Mouse (Mus musculus) embryonic facial prominence, embryonic 15.5 days (tissue): ENCODE results near the gene Cabp4. TPM values are rescaled to one million over a fixed set of nuclear protein-coding genes. Genes with fewer than 3 reads are reported as not detected.
A peak's percentile ranks its signal among the peaks of the same experiment; 100 is the strongest.

Source experiments
- ATAC-seq: fragments of 200-750 bp; cut with Nextera tagmentation; 2 replicates; pipeline ENCODE4 v1.8.0; 2017; ENCODE audit warnings: low read depth, moderate TSS enrichment; ENCODE audit not compliant: insufficient number of reproducible peaks, low FRiP score, low TSS enrichment
- H3K27ac ChIP-seq: fragments of 300-500 bp; sonication (generic); replicated peaks from 2 replicates; pipeline ENCODE4 v1.5.1; 2015; ENCODE audit warnings: mild to moderate bottlenecking, inconsistent platforms
- H3K27me3 ChIP-seq: fragments of 300-500 bp; sonication (generic); 2 replicates; pipeline ENCODE4 v1.6.1; 2015; ENCODE audit warnings: inconsistent platforms
- H3K36me3 ChIP-seq: fragments of 300-500 bp; sonication (generic); 2 replicates; pipeline ENCODE4 v1.6.1; 2015; ENCODE audit warnings: mild to moderate bottlenecking, inconsistent platforms
- H3K4me1 ChIP-seq: fragments of 300-500 bp; sonication (generic); 2 replicates; pipeline ENCODE4 v1.6.1; 2015; ENCODE audit warnings: inconsistent platforms
- H3K4me2 ChIP-seq: fragments of 300-500 bp; sonication (generic); replicated peaks from 2 replicates; pipeline ENCODE4 v1.6.1; 2015; ENCODE audit warnings: mild to moderate bottlenecking, inconsistent platforms
- H3K4me3 ChIP-seq: fragments of 300-500 bp; sonication (generic); replicated peaks from 2 replicates; pipeline ENCODE4 v1.5.1; 2015; ENCODE audit warnings: mild to moderate bottlenecking, inconsistent platforms
- H3K9ac ChIP-seq: fragments of 300-500 bp; sonication (generic); 2 replicates; pipeline ENCODE4 v1.6.1; 2015; ENCODE audit warnings: inconsistent platforms
- H3K9me3 ChIP-seq: fragments of 300-500 bp; sonication (generic); replicated peaks from 2 replicates; pipeline ENCODE4 v1.6.1; 2016; ENCODE audit warnings: inconsistent platforms
- WGBS: fragments of 180-500 bp; shearing (Covaris S2); methylation state at CpG from one replicate; pipeline ENCODE4 v1.1.7; 2015; 5-methylcytosine and 5-hydroxymethylcytosine counted together
- polyA plus RNA-seq: library from polyadenylated mRNA; unstranded; fragments of >200 nt; fragmentation: Nextera tagmentation; extraction: Ambion mirVana; gene quantifications from 2 replicates; pipeline ENCODE4 v1.2.1, GENCODE M21; 2015

Gene Cabp4
- polyA plus RNA-seq, result 0.31 and 0.37 TPM in 2 replicates

- Histone ChIP-seq H3K27me3 (no peaks in the 10 kb centered on the region), H3K36me3 (no peaks in the 10 kb centered on the region), H3K27ac (no peak within 1 kb of the TSS), H3K9ac (no peak within 1 kb of the TSS), H3K4me2 (no peak within 1 kb of the TSS), H3K4me3 (no peak within 1 kb of the TSS), H3K9me3 (no peaks in the 10 kb centered on the region), H3K4me1 (peaks cover 6% of the 10 kb centered on the region)
- ATAC-seq, result no peak
- 70% methylated on average over 7 of the region's 7 CpGs for WGBS
Measured at GRCm38 (mm10) chr19:4143759-4144268, at the start of gene Cabp4. Gene Cabp4, minus strand, starts transcription at chr19:4144033.

GRCm38 (mm10) chr19:4193129-4193528, 49.3 kb upstream of the Cabp4 start:
- Histone ChIP-seq H3K4me1 (peaks cover 51% of the 10 kb centered on the region), H3K36me3 (peaks cover 43% of the 10 kb centered on the region), H3K9me3 (no peaks in the 10 kb centered on the region), H3K9ac (peak overlapping the region; percentile 97), H3K4me3 (peak overlapping the region; percentile 90), H3K4me2 (peak overlapping the region; percentile 81), H3K27me3 (no peaks in the 10 kb centered on the region), H3K27ac (0 out of 2 replicates have a peak overlapping the region, but pooled peaks have one; percentile 96)
- ATAC-seq, result no peak
- 60% methylated on average over 6 of the region's 6 CpGs for WGBS

DNA sequence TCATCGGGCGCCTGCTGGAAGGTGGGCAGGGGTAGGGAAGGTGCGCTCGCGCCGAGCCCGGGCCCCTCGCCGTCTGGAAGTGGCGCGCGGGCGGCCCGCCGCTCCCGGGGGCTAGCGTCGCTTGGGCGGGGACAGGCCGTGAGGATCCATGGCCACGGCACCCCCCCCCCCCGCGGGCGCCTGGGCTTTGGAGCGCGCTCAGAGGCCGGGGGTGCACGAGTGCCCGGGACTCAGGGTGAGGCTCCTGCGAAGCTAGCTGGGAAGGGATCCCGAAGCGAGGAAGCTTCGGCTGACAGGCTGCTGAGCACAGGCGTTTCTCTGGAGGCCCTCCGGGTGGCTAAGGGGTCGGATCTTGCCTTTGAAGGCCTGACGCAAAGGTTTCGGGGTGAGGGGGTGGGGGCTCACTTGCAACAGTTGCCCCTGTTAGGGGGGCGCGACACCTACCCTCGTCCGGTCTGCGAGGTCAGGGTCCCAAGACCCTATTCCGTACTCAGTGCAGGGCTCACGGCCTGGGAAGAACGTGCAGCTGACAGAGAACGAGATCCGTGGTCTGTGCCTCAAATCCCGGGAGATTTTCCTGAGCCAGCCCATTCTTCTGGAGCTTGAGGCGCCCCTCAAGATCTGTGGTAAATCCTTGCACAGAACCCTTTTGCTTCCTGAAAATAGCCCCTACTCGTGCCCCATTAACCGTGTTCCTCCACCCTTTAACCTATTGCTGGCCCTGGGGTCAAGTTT, 48.6 kb upstream of the Cabp4 start:
- Histone ChIP-seq H3K9me3 (no peaks in the 10 kb centered on the region), H3K4me2 (peak overlapping the region; percentile 81), H3K36me3 (peaks cover 41% of the 10 kb centered on the region), H3K27ac (peak overlapping the region; percentile 96), H3K27me3 (no peaks in the 10 kb centered on the region), H3K4me1 (peaks cover 51% of the 10 kb centered on the region), H3K4me3 (peak overlapping the region; percentile 90), H3K9ac (peak overlapping the region; percentile 97)
- peak; percentile 49; the same call in 1 of the 2 replicates for ATAC-seq
- WGBS, result under 1% methylated on average over 49 of the region's 52 CpGs

- H3K9me3 ChIP-seq, result no peaks in the 10 kb centered on the region
- peak; percentile 93 for ATAC-seq
- 5% methylated on average over 41 of the region's 47 CpGs for WGBS
Measured at GRCm38 (mm10) chr19:4191528-4192250, 47.9 kb upstream of the Cabp4 start, which contains the start of gene Ppp1ca. Gene Ppp1ca, plus strand, starts transcription at chr19:4192065.

DNA sequence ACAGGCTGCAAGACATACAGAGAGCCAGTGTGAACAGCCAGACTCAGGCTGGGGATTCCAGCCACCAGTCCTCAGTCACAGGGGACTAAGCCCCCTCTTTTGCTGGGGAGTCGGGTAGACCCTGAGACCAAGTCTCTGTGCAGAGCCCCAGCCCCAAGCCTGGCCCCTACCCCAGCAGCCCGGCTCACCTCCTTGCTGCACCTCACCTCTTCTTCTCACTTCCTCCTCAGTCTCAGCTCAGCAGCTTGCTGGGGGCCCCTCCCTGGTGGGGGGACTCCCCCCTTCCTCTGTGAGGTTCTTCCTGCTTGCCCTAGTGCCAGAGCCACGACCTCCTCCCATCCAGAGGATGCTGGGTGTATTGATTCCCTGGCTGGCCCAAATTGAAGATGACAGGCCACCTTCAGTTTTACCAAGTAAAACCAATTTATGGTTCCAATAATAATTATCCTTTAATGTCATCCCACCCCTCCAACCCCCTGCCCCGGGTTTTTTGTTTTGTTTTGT, 47.0 kb upstream of the Cabp4 start, which contains the start of gene Tbc1d10c:
Gene Tbc1d10c (minus strand): TSS at position 454 of the 504 bp plus-strand sequence.
- H3K4me1 ChIP-seq, result peaks cover 38% of the 10 kb centered on the region
- H3K4me3 ChIP-seq, result peak within 1 kb of the TSS; percentile 90
- 50% methylated on average over 4 of the region's 4 CpGs for WGBS
- peak within 1 kb of the TSS; percentile 97 for H3K9ac ChIP-seq
- H3K27ac ChIP-seq, result peak within 1 kb of the TSS; percentile 96
- peaks cover 27% of the 10 kb centered on the region for H3K36me3 ChIP-seq
- ATAC-seq, result no peak
- no peaks in the 10 kb centered on the region for H3K27me3 ChIP-seq
- no peaks in the 10 kb centered on the region for H3K9me3 ChIP-seq
- peak within 1 kb of the TSS; percentile 81 for H3K4me2 ChIP-seq

More at GRCm38 (mm10) chr19:4191528-4192250, 47.9 kb upstream of the Cabp4 start, which contains the start of gene Ppp1ca:
- Histone ChIP-seq H3K4me1 (peaks cover 45% of the 10 kb centered on the region), H3K27ac (peak within 1 kb of the TSS; percentile 96), H3K4me2 (peak within 1 kb of the TSS; percentile 81), H3K4me3 (peak within 1 kb of the TSS; percentile 90), H3K9ac (peak within 1 kb of the TSS; percentile 97), H3K36me3 (peaks cover 35% of the 10 kb centered on the region), H3K27me3 (no peaks in the 10 kb centered on the region)

- H3K9me3 ChIP-seq, result no peaks in the 10 kb centered on the region
- 82% methylated on average over 12 of the region's 12 CpGs for WGBS
- peaks cover 9% of the 10 kb centered on the region for H3K36me3 ChIP-seq
- no peak overlapping the region for H3K27ac ChIP-seq
- H3K4me1 ChIP-seq, result peaks cover 37% of the 10 kb centered on the region
- no peak overlapping the region for H3K9ac ChIP-seq
- no peak for ATAC-seq
- no peaks in the 10 kb centered on the region for H3K27me3 ChIP-seq
- H3K4me3 ChIP-seq, result no peak overlapping the region
- H3K4me2 ChIP-seq, result no peak overlapping the region
Measured at GRCm38 (mm10) chr19:4189051-4189620, 45.3 kb upstream of the Cabp4 start.

DNA sequence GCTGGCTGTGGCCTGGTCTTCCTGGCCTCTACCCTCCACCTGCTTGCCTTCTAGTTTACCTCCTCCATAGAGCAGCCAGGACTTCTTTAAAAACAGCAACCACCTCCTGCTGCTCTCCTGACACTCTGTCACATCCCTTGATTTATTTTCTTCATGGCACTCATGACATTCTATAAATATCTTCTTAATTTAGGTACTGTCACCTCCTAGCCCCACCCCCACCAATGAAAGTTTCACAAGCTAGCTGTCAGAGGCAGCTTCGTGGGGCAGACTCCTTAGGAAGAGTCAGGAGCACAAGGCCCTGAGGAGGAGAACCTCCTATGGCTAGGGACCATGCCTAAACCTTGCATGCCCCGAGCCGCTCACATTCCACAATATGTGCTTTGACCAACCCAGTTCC, 43.5 kb upstream of the Cabp4 start:
- H3K4me2 ChIP-seq, result no peak overlapping the region
- peaks cover 23% of the 10 kb centered on the region for H3K4me1 ChIP-seq
- no peak overlapping the region for H3K4me3 ChIP-seq
- no peaks in the 10 kb centered on the region for H3K9me3 ChIP-seq
- H3K27ac ChIP-seq, result no peak overlapping the region
- no peak overlapping the region for H3K9ac ChIP-seq
- no peaks in the 10 kb centered on the region for H3K36me3 ChIP-seq
- ATAC-seq, result no peak
- H3K27me3 ChIP-seq, result no peaks in the 10 kb centered on the region
- WGBS, result 70% methylated on average over 3 of the region's 3 CpGs

GRCm38 (mm10) chr19:4184976-4185975, 41.4 kb upstream of the Cabp4 start:
- H3K36me3 ChIP-seq, result no peaks in the 10 kb centered on the region
- no peaks in the 10 kb centered on the region for H3K27me3 ChIP-seq
- H3K4me2 ChIP-seq, result no peak overlapping the region
- no peak overlapping the region for H3K4me3 ChIP-seq
- 51% methylated on average over 15 of the region's 15 CpGs for WGBS
- peaks cover 16% of the 10 kb centered on the region for H3K4me1 ChIP-seq
- H3K9ac ChIP-seq, result no peak overlapping the region
- H3K9me3 ChIP-seq, result no peaks in the 10 kb centered on the region
- ATAC-seq, result no peak
- no peak overlapping the region; the same call in 1 of the 2 replicates for H3K27ac ChIP-seq

- Histone ChIP-seq H3K4me1 (peaks cover 16% of the 10 kb centered on the region), H3K36me3 (no peaks in the 10 kb centered on the region), H3K27me3 (no peaks in the 10 kb centered on the region), H3K4me2 (no peak overlapping the region), H3K27ac (no peak overlapping the region), H3K9ac (no peak overlapping the region), H3K4me3 (no peak overlapping the region), H3K9me3 (no peaks in the 10 kb centered on the region)
- 63% methylated on average over 2 of the region's 2 CpGs for WGBS
- no peak for ATAC-seq
Measured at GRCm38 (mm10) chr19:4183689-4184088, 39.9 kb upstream of the Cabp4 start.

DNA sequence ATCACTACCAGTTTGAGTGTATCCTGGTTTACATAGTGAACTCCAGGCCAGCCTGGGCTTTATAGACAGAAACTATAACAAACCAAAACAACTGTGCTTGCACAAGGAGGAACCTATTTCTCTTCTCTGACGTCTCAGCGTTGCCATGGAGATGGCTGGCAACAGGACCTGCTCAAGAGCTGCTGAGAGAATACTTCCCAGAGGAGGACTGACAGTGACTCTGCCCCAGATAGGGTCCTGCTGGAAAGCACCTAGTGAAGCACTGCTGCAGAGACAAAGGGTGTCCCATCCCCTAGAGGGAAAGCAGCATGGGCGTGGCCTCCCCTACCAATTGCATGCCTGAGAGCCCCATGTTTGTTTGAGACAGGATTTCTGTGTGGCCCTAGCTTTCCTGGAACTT, 38.1 kb upstream of the Cabp4 start:
- Histone ChIP-seq H3K27ac (no peak overlapping the region), H3K27me3 (no peaks in the 10 kb centered on the region), H3K4me2 (no peak overlapping the region), H3K9ac (no peak overlapping the region), H3K9me3 (no peaks in the 10 kb centered on the region), H3K36me3 (no peaks in the 10 kb centered on the region), H3K4me1 (peaks cover 16% of the 10 kb centered on the region), H3K4me3 (no peak overlapping the region)
- ATAC-seq, result no peak
- WGBS, result 41% methylated on average over 3 of the region's 3 CpGs
